Mouse (Mus musculus) embryo, embryonic 11.5 days (tissue): ENCODE measurements around the gene Acta2.

Experiments
- DNase-seq: peaks from one replicate; pipeline ENCODE4 v3.0.0-alpha.2; 2012; ENCODE audit warnings: low read depth, low spot score

Acta2 gene

DNA sequence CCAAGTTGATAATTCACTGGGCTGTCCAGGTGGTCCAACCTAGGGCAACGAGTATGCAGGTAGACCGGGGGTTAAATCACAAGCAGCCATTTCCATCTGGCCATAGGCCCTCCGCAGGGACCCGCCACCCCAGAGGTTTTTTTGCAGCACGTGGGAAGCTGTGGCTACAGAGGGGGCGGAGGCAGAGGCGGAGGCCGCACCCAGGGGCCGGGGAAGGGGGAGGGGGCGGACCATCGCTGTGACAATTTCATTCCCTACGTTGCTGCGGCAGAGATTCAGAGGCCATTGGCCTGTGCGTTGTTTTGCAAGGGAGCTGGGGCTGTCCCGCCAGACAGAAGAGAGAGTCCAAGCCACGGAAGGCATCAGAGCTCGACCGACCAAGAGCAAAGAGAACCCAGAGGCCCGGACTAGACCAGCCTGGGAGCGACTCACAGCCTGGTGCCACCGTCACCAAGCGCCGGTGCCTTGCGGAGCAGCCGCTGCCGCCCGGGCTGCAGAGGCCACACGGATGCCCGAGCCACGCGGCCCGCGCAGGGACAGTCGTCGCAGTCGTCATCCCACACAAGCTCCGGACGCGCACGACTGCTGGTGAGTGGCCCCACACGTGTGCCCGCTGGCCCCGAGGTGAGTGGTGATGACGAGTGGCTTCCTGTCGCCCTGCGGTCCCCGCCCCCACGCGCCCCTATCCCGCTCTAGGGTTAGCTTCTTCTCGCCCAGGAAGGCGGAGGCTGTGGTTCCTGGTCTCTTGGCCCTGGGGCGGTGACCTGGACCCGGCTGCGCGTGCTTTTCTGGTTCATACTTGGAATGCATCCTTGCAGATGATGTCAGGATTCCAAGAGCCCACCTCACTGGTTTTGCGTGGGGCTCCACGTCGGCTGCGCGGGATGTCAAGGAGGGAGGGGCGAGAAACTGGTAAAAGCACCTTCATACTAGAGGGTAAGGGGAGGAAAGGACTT, 63.1 kb downstream of the Acta2 start, which contains the start of gene Stambpl1:
Stambpl1 (plus strand) TSS at position 222 of the 956 bp plus-strand sequence.
- peak; percentile 29 for DNase-seq

- no peak for DNase-seq
Measured at GRCm38 (mm10) chr19:34191645-34192007, 63.8 kb downstream of the Acta2 start.
